ENCODE assay signal across 8 mouse cellular contexts in the genomic region with DNA sequence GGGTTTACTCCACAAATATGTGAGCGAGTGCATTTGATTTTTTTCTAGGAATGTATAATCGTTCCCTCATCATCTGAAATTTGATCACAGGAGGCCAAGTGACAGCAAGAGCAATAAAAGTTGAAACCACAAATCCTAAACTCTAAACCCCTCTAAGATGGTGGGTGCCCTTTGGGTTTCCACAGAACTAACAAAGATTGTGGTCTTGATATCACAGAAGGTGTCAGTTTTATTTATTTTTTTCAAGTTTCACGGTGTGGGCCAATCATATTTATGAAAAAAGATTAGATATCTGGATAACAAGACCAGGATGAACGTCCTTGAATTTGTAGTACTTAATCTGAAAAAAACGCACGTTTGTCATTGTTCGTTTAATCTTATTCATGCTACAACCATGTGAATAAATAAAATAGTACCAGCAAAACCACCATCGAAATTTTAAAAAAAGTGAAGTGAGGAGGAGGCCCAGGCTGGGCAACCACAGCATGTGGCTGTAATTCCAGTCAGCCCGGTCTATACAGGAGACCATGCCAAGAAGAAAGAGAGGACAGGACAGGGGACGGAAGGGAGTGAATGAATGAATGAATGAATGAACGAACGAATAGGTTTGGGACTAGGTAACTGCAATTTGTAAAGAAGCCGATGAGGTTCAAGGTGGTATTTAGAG. TPM values are rescaled to one million over a fixed set of nuclear protein-coding genes. Genes with fewer than 3 reads are reported as not detected.
DNase-seq lines count a peak whose midpoint lies in the region; ATAC-seq and TF ChIP-seq lines count a peak whose summit lies in the region.

No protein-coding gene starts in this region.

- H3K36me3 ChIP-seq in forebrain, postnatal 0 days (ENCODE audit: insufficient read depth): no peaks in the 10 kb centered on the region
- H3K36me3 ChIP-seq in liver, embryonic 16.5 days (ENCODE audit: control insufficient read depth, insufficient read depth): no peaks in the 10 kb centered on the region

- no peaks in the 10 kb centered on the region for H3K4me1 ChIP-seq in cerebellum, adult 2 months (ENCODE audit: control insufficient read depth, insufficient read depth, low read length)
- H3K4me1 ChIP-seq in forebrain, postnatal 0 days (ENCODE audit: insufficient read depth): peaks cover 4% of the 10 kb centered on the region; the same call in 1 of the 2 replicates
- H3K4me1 ChIP-seq in liver, embryonic 16.5 days (ENCODE audit: control insufficient read depth, low read depth, low read length): peaks cover 7% of the 10 kb centered on the region

- peak overlapping the region; percentile 97 for H3K27ac ChIP-seq in cerebellum, adult 2 months (ENCODE audit: insufficient read depth, low read length)
- H3K27ac ChIP-seq in forebrain, postnatal 0 days (ENCODE audit: low read depth, low read length): peak overlapping the region; percentile 98
- H3K27ac ChIP-seq in liver, embryonic 16.5 days (ENCODE audit: low read length): peak overlapping the region; percentile 41; the same call in 1 of the 2 replicates

- TF ChIP-seq POLR2A in cerebellum, adult 2 months (IDR thresholded peaks at IDR 0.05; ENCODE audit: borderline replicate concordance, insufficient read depth, low read length): no peak

- peak overlapping the region; percentile 96 for H3K9ac ChIP-seq in forebrain, postnatal 0 days
- peak overlapping the region; percentile 72; the same call in 1 of the 2 replicates for H3K9ac ChIP-seq in liver, embryonic 16.5 days (ENCODE audit: low read depth, low read length)

- no peaks in the 10 kb centered on the region for H3K27me3 ChIP-seq in cerebellum, adult 2 months (ENCODE audit: control insufficient read depth, insufficient read depth, low read length)
- no peaks in the 10 kb centered on the region for H3K27me3 ChIP-seq in forebrain, postnatal 0 days (ENCODE audit: insufficient read depth, low read length)
- no peaks in the 10 kb centered on the region for H3K27me3 ChIP-seq in liver, embryonic 16.5 days (ENCODE audit: control insufficient read depth, insufficient read depth, low read depth, low read length)

- H3K4me2 ChIP-seq in forebrain, postnatal 0 days (ENCODE audit: low read depth): peak overlapping the region; percentile 60
- peak overlapping the region; percentile 93 for H3K4me2 ChIP-seq in liver, embryonic 16.5 days (ENCODE audit: low read depth, low read length)

- peak; percentile 12 for ATAC-seq in forebrain, postnatal 0 days
- ATAC-seq in liver, embryonic 16.5 days (ENCODE audit: low read depth): no peak

- WGBS in cerebellum, adult 2 months: 22% methylated on average over 13 of the region's 13 CpGs
- WGBS in forebrain, postnatal 0 days: 16% methylated on average over 13 of the region's 13 CpGs
- 30% methylated on average over 13 of the region's 13 CpGs for WGBS in liver, embryonic 16.5 days (ENCODE audit: insufficient replicate concordance)

- H3K4me3 ChIP-seq in cerebellum, adult 2 months (replicated peaks; ENCODE audit: insufficient read depth, low read depth, low read length): peak overlapping the region; percentile 81
- peak overlapping the region; percentile 99 for H3K4me3 ChIP-seq in forebrain, postnatal 0 days (ENCODE audit: low read depth, low read length)
- peak overlapping the region; percentile 82 for H3K4me3 ChIP-seq in liver, embryonic 16.5 days (ENCODE audit: low read depth, low read length)

- no peaks in the 10 kb centered on the region for H3K9me3 ChIP-seq in forebrain, postnatal 0 days (ENCODE audit: low read length)
- no peaks in the 10 kb centered on the region for H3K9me3 ChIP-seq in liver, embryonic 16.5 days (replicated peaks; ENCODE audit: control insufficient read depth, low read length)

- no peak for TF ChIP-seq CTCF in cerebellum, adult 2 months (IDR thresholded peaks at IDR 0.05; ENCODE audit: borderline replicate concordance, insufficient read depth, low read depth, low read length)
- no peak for TF ChIP-seq CTCF in forebrain, postnatal 0 days (IDR thresholded peaks at IDR 0.05; ENCODE audit: low read depth)

- DNase-seq in cerebellum, adult 2 months: no peak
- no peak for DNase-seq in cerebellum, postnatal 25 days
- peak; percentile 64 for DNase-seq in 416B (ENCODE audit: low read depth)
- no peak for DNase-seq in forebrain, postnatal 0 days
- no peak for DNase-seq in adrenal gland, adult 8-10 months
- no peak for DNase-seq in adrenal gland, adult 18-20 months (ENCODE audit: low spot score in 2 of 2)
- no peak for DNase-seq in thymus, postnatal 4 days

RNA-seq across cellular contexts. Expression of a gene that starts 0.8 kb away (rescaled TPM):
- 54.8 and 56.5 TPM in 2 replicates for polyA plus RNA-seq in cerebellum, adult 2 months (2012; rRNA removed)
- 300 and 336 TPM in 2 replicates for total RNA-seq in forebrain, postnatal 0 days (2014; rRNA removed)
- 99.5 and 116 TPM in 2 replicates for polyA plus RNA-seq in forebrain, postnatal 0 days (2015; fragmentation: Nextera tagmentation; extraction: Ambion mirVana)
- polyA plus RNA-seq in liver, embryonic 16.5 days (2015; fragmentation: Nextera tagmentation; extraction: Ambion mirVana): 3.9 and 4.0 TPM in 2 replicates
- total RNA-seq in adrenal gland, adult 8-10 months (2022): 10 to 100 TPM; 28.5 to 49.7 (median 42.4) TPM
- total RNA-seq in adrenal gland, adult 18-20 months (2021): 10 to 100 TPM; 31.0 to 35.3 TPM

Comparison
In these comparisons a context has a peak if more than half of its experiments do, and no peak if none do; other contexts are left out.
1. H3K27ac ChIP-seq: peak in every context shown above with its lines; median percentile 98 in forebrain, postnatal 0 days; 97 in cerebellum, adult 2 months; 41 in liver, embryonic 16.5 days.